Mouse (Mus musculus) CH12.LX (cell line): Measurements from ENCODE around the gene 9530077C05Rik.

ENCODE experiments used
- CHD1 ChIP-seq: IDR thresholded peaks from 2 replicates; pipeline ENCODE4 v1.6.1; 2012; ENCODE audit warnings: low read depth, low read length, improper control_type of control experiment, inconsistent platforms
- CTCF ChIP-seq, 2 experiments: IDR thresholded peaks in 1 of 2; conservative IDR thresholded peaks in 1 of 2; 2 replicates each; pipeline ENCODE4 v1.5.1; 2011 to 2012; ENCODE audit warnings: low read depth in 2 of 2, low read length in 2 of 2, improper control_type of control experiment in 1 of 2, inconsistent platforms in 1 of 2, mild to moderate bottlenecking in 1 of 2, moderate library complexity in 1 of 2
- E2F4 ChIP-seq: IDR thresholded peaks from 2 replicates; pipeline ENCODE4 v1.6.1; 2011; ENCODE audit warnings: low read depth, low read length, improper control_type of control experiment; ENCODE audit not compliant: insufficient replicate concordance
- EP300 ChIP-seq: IDR thresholded peaks from 2 replicates; pipeline ENCODE4 v1.6.1; 2011; ENCODE audit warnings: low read length, improper control_type of control experiment
- NRF1 ChIP-seq: IDR thresholded peaks from 2 replicates; pipeline ENCODE4 v1.6.1; 2014; ENCODE audit warnings: low read depth, mild to moderate bottlenecking, inconsistent platforms, low read length, improper control_type of control experiment, moderate library complexity
- ZKSCAN1 ChIP-seq: IDR thresholded peaks from 2 replicates; pipeline ENCODE4 v1.6.1; 2012; ENCODE audit warnings: low read depth, inconsistent platforms, low read length, improper control_type of control experiment, borderline replicate concordance

DNA sequence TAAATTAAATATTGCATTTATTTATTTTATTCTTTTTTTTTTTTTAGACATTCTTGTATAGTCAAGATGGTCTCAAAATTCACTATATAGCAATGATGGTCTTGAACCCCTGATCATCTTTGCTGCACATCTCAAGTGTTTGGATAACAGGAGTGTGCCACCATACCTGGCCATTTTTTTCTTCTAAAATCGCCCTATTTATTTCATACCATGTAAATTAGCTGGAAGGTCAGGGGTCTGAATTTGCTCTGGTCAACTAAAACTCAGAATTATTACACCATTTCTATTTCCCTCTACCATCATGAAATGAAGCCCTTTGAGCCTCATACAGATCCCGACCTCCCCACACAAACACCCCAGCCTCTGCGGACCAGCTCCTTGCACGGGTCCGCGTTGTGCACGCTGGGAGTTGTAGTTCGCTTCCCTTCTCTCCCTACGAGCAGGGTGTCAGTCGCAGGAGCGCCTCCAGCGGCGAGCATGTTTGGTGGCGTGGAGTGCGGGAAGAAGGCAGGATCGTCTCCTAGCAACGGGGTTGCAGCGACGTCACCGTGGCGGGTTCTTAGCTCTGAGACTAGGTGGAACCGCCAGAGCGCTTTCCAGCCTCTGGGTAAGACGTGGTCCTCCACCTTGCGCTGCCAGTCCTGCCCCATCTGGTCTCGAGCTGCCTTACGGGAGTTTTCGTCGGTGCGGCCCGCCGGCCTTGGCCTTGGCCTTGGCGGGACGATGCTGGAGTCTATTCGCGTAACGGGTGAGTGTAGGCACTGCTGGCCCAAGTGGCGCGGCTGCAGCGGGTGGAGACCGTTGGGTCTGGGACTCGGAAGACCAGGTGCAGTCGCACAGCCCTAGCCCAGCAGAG is at the start of gene 9530077C05Rik:
- TF ChIP-seq E2F4: 0 out of 2 replicates have a peak, but pooled peaks have one; percentile 41
- TF ChIP-seq EP300: no peak
- TF ChIP-seq CTCF (conservative IDR thresholded peaks at IDR 0.05 in 1 of 2, IDR thresholded peaks at IDR 0.05 in 1 of 2; ENCODE audit: low read depth in 2 of 2, low read length in 2 of 2): peak; percentile 29 to 86; a peak in 3 of 4 replicates
- no peak for TF ChIP-seq ZKSCAN1
- TF ChIP-seq NRF1: peak; percentile 53; the same call in 1 of the 2 replicates
- TF ChIP-seq CHD1: no peak
